In genomic region chr11:64400534-64401093, GRCm38 (mm10) we compare ENCODE assay signal across 24 mouse cellular contexts. TPM values are rescaled to one million over a fixed set of nuclear protein-coding genes. Genes with fewer than 3 reads are reported as not detected.
DNase-seq lines count a peak whose midpoint lies in the region; ATAC-seq and TF ChIP-seq lines count a peak whose summit lies in the region.
"Had no signal": no experiment of that assay in that cellular context is flagged by ENCODE, and none has a peak within 500 bp of the region (broad histone marks: within the 10 kb centered on the region; RNA-seq: fewer than 3 reads in every experiment).

No protein-coding gene starts in this region.

- no peak overlapping the region for H3K4me3 ChIP-seq in hindbrain, embryonic 10.5 days
- no peak overlapping the region for H3K4me3 ChIP-seq in hindbrain, embryonic 14.5 days (replicated peaks; ENCODE audit: low read length)
- no peak overlapping the region for H3K4me3 ChIP-seq in CH12.LX (replicated peaks in 1 of 3; ENCODE audit: low read depth in 2 of 3, low read length in 2 of 3, poor library complexity in 1 of 3)
- H3K4me3 ChIP-seq in forebrain, embryonic 14.5 days (ENCODE audit: low read depth, low read length) = no peak overlapping the region
- H3K4me3 ChIP-seq: gastrocnemius, adult 2 months; layer of hippocampus, adult 2 months; lung, embryonic 15.5 days; neural tube, embryonic 12.5 days had no signal

- no peak for ATAC-seq in hindbrain, embryonic 14.5 days (ENCODE audit: low FRiP score)
- no peak for ATAC-seq in forebrain, embryonic 14.5 days
- ATAC-seq in megakaryocyte-erythroid progenitor cell, adult 5-6 weeks (replicated peaks; ENCODE audit: low FRiP score, low TSS enrichment, poor library complexity, severe bottlenecking) = no peak
- ATAC-seq: CD4-positive, CD25-positive, alpha-beta regulatory T cell, adult 4 months; hindbrain, postnatal 0 days had no signal

- TF ChIP-seq CTCF in CH12.LX (conservative IDR thresholded peaks at IDR 0.05 in 1 of 2, IDR thresholded peaks at IDR 0.05 in 1 of 2; ENCODE audit: low read depth in 2 of 2, low read length in 2 of 2) = no peak

- TF ChIP-seq EP300 in CH12.LX (IDR thresholded peaks at IDR 0.05; ENCODE audit: low read length) = 0 out of 2 replicates have a peak, but pooled peaks have one; percentile 30

- no peak overlapping the region for H3K4me2 ChIP-seq in hindbrain, embryonic 14.5 days (replicated peaks)
- no peak overlapping the region for H3K4me2 ChIP-seq in CH12.LX (ENCODE audit: insufficient read depth, low read depth, poor library complexity, severe bottlenecking)
- H3K4me2 ChIP-seq in forebrain, embryonic 14.5 days (ENCODE audit: low read length) = no peak overlapping the region
- H3K4me2 ChIP-seq: heart, embryonic 11.5 days; lung, embryonic 15.5 days; neural tube, embryonic 12.5 days had no signal

- peaks cover 44% of the 10 kb centered on the region for H3K27me3 ChIP-seq in hindbrain, embryonic 10.5 days (ENCODE audit: insufficient read depth, poor library complexity, severe bottlenecking)
- no peaks in the 10 kb centered on the region for H3K27me3 ChIP-seq in hindbrain, embryonic 14.5 days (ENCODE audit: control insufficient read depth, insufficient read depth, low read length)
- H3K27me3 ChIP-seq in CH12.LX (replicated peaks) = no peaks in the 10 kb centered on the region
- no peaks in the 10 kb centered on the region for H3K27me3 ChIP-seq in forebrain, embryonic 14.5 days (replicated peaks; ENCODE audit: control insufficient read depth, insufficient read depth, low read length)
- H3K27me3 ChIP-seq: lung, embryonic 15.5 days; neural tube, embryonic 12.5 days had no signal

- TF ChIP-seq RAD21 in CH12.LX (IDR thresholded peaks at IDR 0.05; ENCODE audit: low read depth, low read length) = no peak

- peaks cover 47% of the 10 kb centered on the region for H3K4me1 ChIP-seq in hindbrain, embryonic 10.5 days (replicated peaks)
- H3K4me1 ChIP-seq in hindbrain, embryonic 14.5 days (replicated peaks; ENCODE audit: control insufficient read depth, insufficient read depth, low read length) = peaks cover 13% of the 10 kb centered on the region
- peaks cover 17 to 33% of the 10 kb centered on the region in 2 experiments for H3K4me1 ChIP-seq in CH12.LX (ENCODE audit: control insufficient read depth in 1 of 2, insufficient read depth in 2 of 2)
- peaks cover 11% of the 10 kb centered on the region for H3K4me1 ChIP-seq in forebrain, embryonic 14.5 days (ENCODE audit: control insufficient read depth, insufficient read depth, low read length)
- H3K4me1 ChIP-seq: lung, embryonic 15.5 days had no signal

- dilution Hi-C loops in CH12.LX (cut with MboI; ENCODE audit: extremely low pct_ligation_motif_present, extremely low pct_unique_long_range_greater_than_20kb, low sequenced_read_pairs) = no loop called here

- H3K79me2 ChIP-seq in CH12.LX (replicated peaks; ENCODE audit: control insufficient read depth, extremely low read depth, insufficient read depth, poor library complexity, severe bottlenecking) = no peaks in the 10 kb centered on the region

- TF ChIP-seq POLR2A in CH12.LX (IDR thresholded peaks at IDR 0.05; ENCODE audit: low read depth, low read length) = no peak

- H3K36me3 ChIP-seq in hindbrain, embryonic 10.5 days = no peaks in the 10 kb centered on the region
- no peaks in the 10 kb centered on the region for H3K36me3 ChIP-seq in hindbrain, embryonic 14.5 days (replicated peaks; ENCODE audit: control insufficient read depth, insufficient read depth)
- no peaks in the 10 kb centered on the region for H3K36me3 ChIP-seq in CH12.LX (replicated peaks in 1 of 2; ENCODE audit: control insufficient read depth in 1 of 2, insufficient read depth in 1 of 2, low read length in 1 of 2)
- H3K36me3 ChIP-seq in forebrain, embryonic 14.5 days (ENCODE audit: control insufficient read depth, insufficient read depth, low read length) = no peaks in the 10 kb centered on the region
- H3K36me3 ChIP-seq: lung, embryonic 15.5 days; neural tube, embryonic 12.5 days had no signal

- no peaks in the 10 kb centered on the region for H3K9me3 ChIP-seq in hindbrain, embryonic 10.5 days
- no peaks in the 10 kb centered on the region for H3K9me3 ChIP-seq in hindbrain, embryonic 14.5 days (ENCODE audit: control insufficient read depth, low read length)
- H3K9me3 ChIP-seq in CH12.LX (replicated peaks; ENCODE audit: low read length) = no peaks in the 10 kb centered on the region
- H3K9me3 ChIP-seq in forebrain, embryonic 14.5 days (replicated peaks; ENCODE audit: control insufficient read depth, low read length) = no peaks in the 10 kb centered on the region
- H3K9me3 ChIP-seq: lung, embryonic 15.5 days; neural tube, embryonic 12.5 days had no signal

- peak; percentile 57 for DNase-seq in hindbrain, embryonic 10.5 days (ENCODE audit: low spot score)
- DNase-seq in hindbrain, embryonic 14.5 days (ENCODE audit: low spot score) = no peak
- no peak for DNase-seq in CH12.LX (ENCODE audit: extremely low read depth)
- peak; percentile 67 for DNase-seq in embryo, embryonic 10 days (ENCODE audit: low spot score)
- DNase-seq in forebrain, embryonic 14.5 days (ENCODE audit: low spot score) = peak; percentile 32
- DNase-seq in thymus, postnatal 14 days = no peak
- DNase-seq in cerebellum, adult 9-10 months = no peak
- DNase-seq: cerebellum, adult 9-11 months; gastrocnemius, adult 2 months; heart, postnatal 10 days; kidney, adult 18-20 months; kidney, postnatal 14 days; layer of hippocampus, postnatal 36 days had no signal

- H3K27ac ChIP-seq in hindbrain, embryonic 10.5 days = peak overlapping the region; percentile 69; the same call in 1 of the 2 replicates
- H3K27ac ChIP-seq in hindbrain, embryonic 14.5 days = no peak overlapping the region
- no peak overlapping the region for H3K27ac ChIP-seq in CH12.LX (ENCODE audit: insufficient read depth, low read depth)
- no peak overlapping the region for H3K27ac ChIP-seq in forebrain, embryonic 14.5 days (ENCODE audit: low read depth, low read length)
- H3K27ac ChIP-seq: gastrocnemius, adult 2 months; hindbrain, postnatal 0 days; layer of hippocampus, adult 2 months; liver, embryonic 14.5 days; lung, embryonic 15.5 days; macrophage; neural tube, embryonic 12.5 days had no signal

- WGBS in hindbrain, embryonic 10.5 days = 34% methylated on average over 6 of the region's 6 CpGs
- 22% methylated on average over 6 of the region's 6 CpGs for WGBS in hindbrain, embryonic 14.5 days
- WGBS in forebrain, embryonic 14.5 days = 7% methylated on average over 6 of the region's 6 CpGs

- H3K9ac ChIP-seq in hindbrain, embryonic 14.5 days = no peak overlapping the region
- no peak overlapping the region for H3K9ac ChIP-seq in CH12.LX (ENCODE audit: insufficient read depth, low read depth)
- no peak overlapping the region for H3K9ac ChIP-seq in forebrain, embryonic 14.5 days (ENCODE audit: low read length)
- H3K9ac ChIP-seq: liver, embryonic 14.5 days; lung, embryonic 15.5 days; neural tube, embryonic 12.5 days had no signal

- in situ Hi-C loops in CH12.LX (cut with MboI; ENCODE audit: low pct_ligation_motif_present, low pct_unique_long_range_greater_than_20kb, low sequenced_read_pairs) = no loop called here

TF ChIP-seq in CH12.LX, 34 proteins besides CTCF, POLR2A, EP300 and RAD21:
- no peak; the same call in 1 of the 2 replicates for TF ChIP-seq IRF4 (IDR thresholded peaks at IDR 0.05; ENCODE audit: low read depth, low read length)
- no peak for TF ChIP-seq JUND (conservative IDR thresholded peaks at IDR 0.05; ENCODE audit: low read depth, low read length)
- peak; percentile 80 for TF ChIP-seq ZNF384 (IDR thresholded peaks at IDR 0.05; ENCODE audit: low read depth, low read length)
- TF ChIP-seq TBP (conservative IDR thresholded peaks at IDR 0.05; ENCODE audit: low read depth, low read length) = no peak
- TF ChIP-seq BHLHE40 (IDR thresholded peaks at IDR 0.05; ENCODE audit: low read depth, low read length) = peak; percentile 17; the same call in 1 of the 2 replicates
- TF ChIP-seq NRF1 (IDR thresholded peaks at IDR 0.05; ENCODE audit: low read depth, low read length) = no peak
- TF ChIP-seq SIN3A (IDR thresholded peaks at IDR 0.05; ENCODE audit: low read length) = no peak
- TF ChIP-seq CHD2 (IDR thresholded peaks at IDR 0.05; ENCODE audit: low read length) = no peak
- TF ChIP-seq MAX (IDR thresholded peaks at IDR 0.05; ENCODE audit: low read length) = no peak
- no peak for TF ChIP-seq TCF12 (IDR thresholded peaks at IDR 0.05; ENCODE audit: low read depth, low read length)
- no peak for TF ChIP-seq USF1 (IDR thresholded peaks at IDR 0.05; ENCODE audit: low read depth, low read length)
- TF ChIP-seq ZC3H11A (IDR thresholded peaks at IDR 0.05; ENCODE audit: low read depth, low read length) = no peak
TF ChIP-seq in CH12.LX: peak in this region for 2.

RNA-seq across cellular contexts. Expression of gene Hs3st3a1, which starts 34.5 kb away (rescaled TPM):
- 1.6 and 1.7 TPM in 2 replicates for polyA plus RNA-seq in hindbrain, embryonic 10.5 days (2016; fragmentation: Nextera tagmentation; extraction: Ambion mirVana)
- polyA plus RNA-seq in hindbrain, embryonic 14.5 days (2014; fragmentation: Nextera tagmentation; extraction: Ambion mirVana) = 1.7 and 1.8 TPM in 2 replicates
- total RNA-seq in CH12.LX (2012; rRNA removed) (not detected in 2 replicates), CH12.LX (2014; rRNA removed) (not detected in 2 replicates)
- not detected in 2 replicates for polyA plus RNA-seq in CH12.LX (2012; ENCODE audit: insufficient read length, low read depth)
- polyA plus RNA-seq in forebrain, embryonic 14.5 days (2014; fragmentation: Nextera tagmentation; extraction: Ambion mirVana) = 0.30 and 0.32 TPM in 2 replicates
- total RNA-seq in megakaryocyte-erythroid progenitor cell, adult 5-6 weeks (2014; fragmentation: Nextera tagmentation) = not detected in 2 replicates
- not detected in 2 replicates for total RNA-seq in megakaryocyte-erythroid progenitor cell, adult 5-6 weeks (2017)
- polyA plus RNA-seq: CD4-positive, CD25-positive, alpha-beta regulatory T cell, adult 4 months; macrophage had no signal

RNA-seq across cellular contexts. Expression of gene F930015N05Rik, which starts 35.8 kb away (rescaled TPM):
- 1.3 and 2.2 TPM in 2 replicates for polyA plus RNA-seq in hindbrain, embryonic 10.5 days (2016; fragmentation: Nextera tagmentation; extraction: Ambion mirVana)
- polyA plus RNA-seq in hindbrain, embryonic 14.5 days (2014; fragmentation: Nextera tagmentation; extraction: Ambion mirVana) = 1.7 and 2.1 TPM in 2 replicates
- not detected in 2 replicates for total RNA-seq in CH12.LX (2012; rRNA removed)
- not detected in 2 replicates for total RNA-seq in CH12.LX (2014; rRNA removed)
- polyA plus RNA-seq in CH12.LX (2012; ENCODE audit: insufficient read length, low read depth) = not detected in 2 replicates
- polyA plus RNA-seq in forebrain, embryonic 14.5 days (2014; fragmentation: Nextera tagmentation; extraction: Ambion mirVana) = 0.17 TPM in 1 of 2 replicates, not detected in the other
- not detected in 2 replicates for total RNA-seq in megakaryocyte-erythroid progenitor cell, adult 5-6 weeks (2014; fragmentation: Nextera tagmentation)
- not detected in 2 replicates for total RNA-seq in megakaryocyte-erythroid progenitor cell, adult 5-6 weeks (2017)
- total RNA-seq: adrenal gland, adult 18-20 months; gastrocnemius, adult 2 months had no signal
- polyA plus RNA-seq: CD4-positive, CD25-positive, alpha-beta regulatory T cell, adult 4 months; macrophage; testis, adult 2 months had no signal

Comparison
In these comparisons a context has a peak if more than half of its experiments do, and no peak if none do; other contexts are left out.
1. DNase-seq: peak in hindbrain, embryonic 10.5 days (single experiment), embryo, embryonic 10 days (single experiment) and forebrain, embryonic 14.5 days (single experiment); none in hindbrain, embryonic 14.5 days (single experiment), CH12.LX (single experiment), thymus, postnatal 14 days (single experiment) and cerebellum, adult 9-10 months (single experiment).